Mouse (Mus musculus): Measurements from ENCODE around the gene Dolk.

DNA sequence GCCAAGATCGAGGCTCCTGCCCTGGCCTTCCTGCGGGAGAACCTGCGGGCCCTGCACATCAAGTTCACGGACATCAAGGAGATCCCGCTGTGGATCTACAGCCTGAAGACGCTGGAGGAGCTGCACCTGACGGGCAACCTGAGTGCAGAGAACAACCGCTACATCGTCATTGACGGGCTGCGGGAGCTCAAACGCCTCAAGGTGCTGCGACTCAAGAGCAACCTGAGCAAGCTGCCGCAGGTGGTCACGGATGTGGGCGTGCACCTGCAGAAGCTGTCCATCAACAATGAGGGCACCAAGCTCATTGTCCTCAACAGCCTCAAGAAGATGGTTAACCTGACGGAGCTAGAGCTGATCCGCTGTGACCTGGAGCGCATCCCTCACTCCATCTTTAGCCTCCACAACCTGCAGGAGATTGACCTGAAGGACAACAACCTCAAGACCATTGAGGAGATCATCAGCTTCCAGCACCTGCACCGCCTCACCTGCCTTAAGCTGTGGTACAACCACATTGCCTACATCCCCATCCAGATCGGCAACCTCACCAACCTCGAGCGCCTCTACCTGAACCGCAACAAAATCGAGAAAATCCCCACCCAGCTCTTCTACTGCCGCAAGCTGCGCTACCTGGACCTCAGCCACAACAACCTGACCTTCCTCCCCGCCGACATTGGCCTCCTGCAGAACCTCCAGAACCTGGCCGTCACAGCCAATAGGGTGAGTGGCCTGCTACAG lies 29.4 kb downstream of the Dolk start:
- TF ChIP-seq CTCF (IDR thresholded peaks at IDR 0.05; ENCODE audit: control insufficient read depth, insufficient read depth, insufficient replicate concordance, low read depth, low read length) (no peak), POLR2A (IDR thresholded peaks at IDR 0.05; ENCODE audit: control insufficient read depth, low read depth, low read length) (no peak)

All from testis, adult 2 months (tissue).